Mouse (Mus musculus) liver, postnatal 0 days (tissue): Measurements from ENCODE around the gene Tcam1. TPM values are rescaled to one million over a fixed set of nuclear protein-coding genes. Genes with fewer than 3 reads are reported as not detected.

Source experiments
- ATAC-seq: fragments of 200-750 bp; cut with Nextera tagmentation; 2 replicates; pipeline ENCODE4 v1.8.0; 2017; ENCODE audit warnings: mild to moderate bottlenecking, moderate library complexity
- DNase-seq: peaks from one replicate; pipeline ENCODE4 v3.0.0-alpha.2; 2016
- H3K27ac ChIP-seq: fragments of 300-500 bp; sonication (generic); 2 replicates; pipeline ENCODE4 v1.5.1; 2014; ENCODE audit warnings: antibody characterized with exemption, moderate library complexity, mild to moderate bottlenecking, low read depth
- H3K27me3 ChIP-seq: fragments of 300-500 bp; sonication (generic); 2 replicates; pipeline ENCODE4 v1.6.1; 2014; ENCODE audit warnings: low read length, control low read depth, mixed read lengths; ENCODE audit not compliant: insufficient read depth
- H3K36me3 ChIP-seq: fragments of 300-500 bp; sonication (generic); replicated peaks from 2 replicates; pipeline ENCODE4 v1.6.1; 2014; ENCODE audit warnings: mild to moderate bottlenecking, control low read depth, low read length, moderate library complexity, mixed read lengths; ENCODE audit not compliant: insufficient read depth
- H3K4me1 ChIP-seq: fragments of 300-500 bp; sonication (generic); 2 replicates; pipeline ENCODE4 v1.6.1; 2014; ENCODE audit warnings: antibody characterized with exemption, mild to moderate bottlenecking, control low read depth; ENCODE audit not compliant: insufficient read depth
- H3K4me2 ChIP-seq: fragments of 300-500 bp; sonication (generic); 2 replicates; pipeline ENCODE4 v1.6.1; 2014; ENCODE audit warnings: low read depth, mild to moderate bottlenecking, low read length, moderate library complexity, mixed read lengths
- H3K4me3 ChIP-seq: fragments of 300-500 bp; sonication (generic); 2 replicates; pipeline ENCODE4 v1.5.1; 2014; ENCODE audit warnings: low read depth, low read length
- H3K9ac ChIP-seq: fragments of 300-500 bp; sonication (generic); replicated peaks from 2 replicates; pipeline ENCODE4 v1.6.1; 2014; ENCODE audit warnings: mild to moderate bottlenecking, moderate library complexity
- H3K9me3 ChIP-seq: fragments of 300-500 bp; sonication (generic); 2 replicates; pipeline ENCODE4 v1.6.1; 2016; ENCODE audit warnings: mild to moderate bottlenecking, control low read depth, low read length, mixed read lengths
- CTCF ChIP-seq: sonication (generic); IDR thresholded peaks from 2 replicates; pipeline ENCODE4 v1.5.1; 2016; ENCODE audit warnings: antibody characterized with exemption, low read depth
- EP300 ChIP-seq: IDR thresholded peaks from 2 replicates; pipeline ENCODE4 v1.6.1; 2016; ENCODE audit warnings: antibody characterized with exemption, low read depth, mild to moderate bottlenecking
- WGBS: fragments of 180-500 bp; shearing (Covaris S2); extraction: QIAGEN DNeasy Blood & Tissue Kit; methylation state at CpG from one replicate; pipeline ENCODE4 v1.1.7; 2014; ENCODE audit not compliant: insufficient replicate concordance; 5-methylcytosine and 5-hydroxymethylcytosine counted together
- polyA plus RNA-seq: library from polyadenylated mRNA; unstranded; fragments of >200 nt; fragmentation: Nextera tagmentation; extraction: Ambion mirVana; gene quantifications from 2 replicates; pipeline ENCODE4 v1.2.1, GENCODE M21; 2015

Tcam1 gene
- polyA plus RNA-seq, 1 experiment from 2014 or later = 0.07 TPM

DNA sequence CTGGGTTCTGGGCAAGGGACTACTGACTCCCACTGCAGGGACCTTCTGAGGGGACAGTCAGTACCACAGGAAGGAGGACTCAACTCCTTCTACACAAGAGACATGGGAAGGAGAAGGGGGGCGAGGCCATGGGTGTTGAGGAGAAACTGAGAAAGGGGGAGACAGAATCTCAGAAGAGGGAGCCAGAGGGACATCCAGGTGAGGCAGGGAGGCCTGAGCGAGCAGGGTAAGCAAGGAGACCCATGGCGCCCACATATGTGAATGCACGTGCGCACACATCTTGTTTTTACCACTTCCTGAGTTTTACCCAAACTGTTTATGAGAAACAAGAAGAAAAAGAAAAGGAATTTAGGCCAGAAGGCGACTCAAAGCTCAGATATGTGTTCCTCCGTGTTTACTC is 41.3 kb downstream of the Tcam1 start:
- H3K36me3 ChIP-seq = no peaks in the 10 kb centered on the region
- H3K27ac ChIP-seq = no peak overlapping the region
- H3K4me2 ChIP-seq = no peak overlapping the region
- TF ChIP-seq EP300 (no peak), CTCF (no peak)
- DNase-seq = no peak
- no peak for ATAC-seq
- no peaks in the 10 kb centered on the region for H3K27me3 ChIP-seq
- no peak overlapping the region for H3K9ac ChIP-seq
- no peak overlapping the region for H3K4me3 ChIP-seq
- H3K9me3 ChIP-seq = no peaks in the 10 kb centered on the region
- 56% methylated on average over 7 of the region's 7 CpGs for WGBS
- H3K4me1 ChIP-seq = peaks cover 16% of the 10 kb centered on the region

DNA sequence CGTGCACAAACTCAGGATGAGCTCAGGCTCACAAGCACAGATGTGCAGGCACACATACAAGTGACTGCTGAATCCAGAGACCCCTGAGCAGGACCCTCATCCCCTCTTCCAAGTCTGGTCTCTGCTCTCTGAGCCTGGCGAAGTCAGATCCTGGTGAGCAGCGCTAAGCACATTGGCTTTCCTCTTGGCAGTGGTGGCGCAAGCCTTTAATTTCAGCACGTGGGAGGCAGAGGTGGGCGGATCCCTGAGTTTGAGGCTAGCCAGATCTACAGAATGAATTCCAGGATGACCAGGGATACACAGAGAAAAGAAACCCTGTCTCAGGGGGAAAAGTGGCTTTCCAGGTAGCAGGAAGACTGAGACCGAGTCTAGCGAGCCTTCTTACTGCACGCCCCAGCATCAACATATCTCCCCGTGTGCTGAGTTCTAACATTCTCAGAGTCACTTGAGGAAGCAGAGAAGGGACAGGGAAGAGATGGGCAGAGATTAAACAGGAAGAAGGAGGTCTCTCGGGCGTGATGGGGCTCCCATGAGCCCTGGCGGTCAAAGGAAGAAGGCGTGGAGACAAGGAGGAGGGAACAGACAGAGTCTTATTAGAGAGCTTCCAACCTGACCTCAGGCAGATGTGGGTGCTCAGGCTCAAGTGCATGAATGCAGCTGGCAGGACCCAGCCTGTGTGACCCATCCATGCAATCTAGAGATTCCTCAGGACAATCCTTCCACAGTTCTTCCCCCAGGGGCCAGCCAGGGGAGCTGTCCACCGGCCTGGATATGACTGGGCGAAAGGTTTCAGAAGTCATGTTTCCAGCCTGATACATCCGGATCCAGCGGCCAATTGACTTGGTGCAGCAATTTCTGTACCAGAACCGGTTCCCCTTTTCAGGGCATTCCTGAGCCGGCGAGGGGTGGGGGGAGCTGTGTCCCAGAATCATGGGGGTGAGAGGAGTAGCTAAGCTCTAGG is 42.2 kb downstream of the Tcam1 start:
- ATAC-seq (peak; percentile 40; the same call in 1 of the 2 replicates), DNase-seq (no peak)
- Histone ChIP-seq H3K4me1 (peaks cover 13% of the 10 kb centered on the region), H3K4me3 (no peak overlapping the region), H3K9me3 (no peaks in the 10 kb centered on the region), H3K36me3 (no peaks in the 10 kb centered on the region), H3K27ac (peak overlapping the region; percentile 42), H3K27me3 (no peaks in the 10 kb centered on the region), H3K9ac (0 out of 2 replicates have a peak overlapping the region, but pooled peaks have one; percentile 13), H3K4me2 (peak overlapping the region; percentile 32; the same call in 1 of the 2 replicates)
- 42% methylated on average over 21 of the region's 21 CpGs for WGBS
- TF ChIP-seq EP300 (no peak), CTCF (peak; percentile 16; the same call in 1 of the 2 replicates)

DNA sequence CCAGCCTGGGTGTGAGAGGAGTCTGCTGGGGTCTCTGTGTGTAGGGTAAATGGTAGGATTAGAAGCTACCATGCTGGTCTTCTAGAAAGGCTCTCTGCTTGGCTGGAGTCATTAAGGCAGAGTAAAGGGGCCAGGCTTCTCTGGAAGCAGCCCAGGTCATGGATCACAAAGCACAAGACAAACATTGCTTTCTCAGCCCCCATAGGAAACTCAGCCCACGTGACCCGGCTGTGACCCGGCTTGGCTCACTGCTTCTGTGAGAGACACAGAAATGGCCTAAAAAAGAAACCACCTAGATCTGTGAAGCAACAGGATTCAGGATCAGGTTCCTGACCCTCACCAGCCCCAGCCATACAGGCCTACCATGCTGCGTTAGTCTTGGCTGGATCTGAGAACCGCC is 48.4 kb downstream of the Tcam1 start:
- Histone ChIP-seq H3K4me1 (peaks cover 14% of the 10 kb centered on the region), H3K4me3 (no peak overlapping the region), H3K4me2 (no peak overlapping the region), H3K9me3 (no peaks in the 10 kb centered on the region), H3K36me3 (no peaks in the 10 kb centered on the region), H3K9ac (no peak overlapping the region), H3K27ac (peak overlapping the region; percentile 69), H3K27me3 (no peaks in the 10 kb centered on the region)
- ATAC-seq (peak; percentile 38), DNase-seq (no peak)
- WGBS = 53% methylated on average over 5 of the region's 5 CpGs
- TF ChIP-seq CTCF (no peak), EP300 (no peak)

DNA sequence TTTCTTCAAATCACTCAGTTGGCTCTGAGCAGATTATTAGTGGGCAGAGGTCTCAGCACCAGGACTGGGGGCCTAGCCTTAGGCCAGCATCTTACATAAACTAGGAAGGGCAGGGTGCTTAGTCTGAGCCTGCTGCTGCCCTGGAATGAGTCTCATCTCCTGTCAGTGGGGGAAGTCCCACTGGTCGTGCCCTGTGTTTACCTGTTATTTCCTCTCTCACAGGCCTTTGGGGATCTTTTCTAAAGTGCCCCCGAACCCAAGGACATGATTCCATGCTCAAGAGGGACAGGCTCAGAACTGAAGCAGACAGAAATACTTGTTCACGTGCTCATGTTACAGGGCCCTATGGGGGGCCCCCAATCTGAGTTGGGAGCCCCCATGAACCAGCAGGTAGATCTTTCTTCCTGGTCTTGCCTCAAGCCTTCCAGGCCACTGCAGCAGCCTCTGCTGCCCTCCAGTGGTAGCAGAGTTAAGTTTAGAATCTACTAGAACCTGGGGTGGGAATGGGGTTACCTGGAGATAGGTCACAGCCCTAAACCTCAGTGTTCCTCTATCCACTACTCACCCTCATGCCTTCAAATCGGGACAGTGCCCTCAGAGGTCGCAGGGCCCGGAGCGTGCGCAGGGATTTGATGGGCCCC is 49.2 kb downstream of the Tcam1 start:
- H3K4me1 ChIP-seq = peaks cover 14% of the 10 kb centered on the region
- no peaks in the 10 kb centered on the region for H3K9me3 ChIP-seq
- ATAC-seq = peak; percentile 53; the same call in 1 of the 2 replicates
- no peak overlapping the region for H3K4me3 ChIP-seq
- WGBS = 60% methylated on average over 8 of the region's 8 CpGs
- no peak overlapping the region for H3K4me2 ChIP-seq
- H3K9ac ChIP-seq = no peak overlapping the region
- H3K27me3 ChIP-seq = no peaks in the 10 kb centered on the region
- H3K27ac ChIP-seq = peak overlapping the region; percentile 69
- peak; percentile 77 for DNase-seq
- H3K36me3 ChIP-seq = no peaks in the 10 kb centered on the region
- TF ChIP-seq CTCF (peak; percentile 85), EP300 (no peak)

DNA sequence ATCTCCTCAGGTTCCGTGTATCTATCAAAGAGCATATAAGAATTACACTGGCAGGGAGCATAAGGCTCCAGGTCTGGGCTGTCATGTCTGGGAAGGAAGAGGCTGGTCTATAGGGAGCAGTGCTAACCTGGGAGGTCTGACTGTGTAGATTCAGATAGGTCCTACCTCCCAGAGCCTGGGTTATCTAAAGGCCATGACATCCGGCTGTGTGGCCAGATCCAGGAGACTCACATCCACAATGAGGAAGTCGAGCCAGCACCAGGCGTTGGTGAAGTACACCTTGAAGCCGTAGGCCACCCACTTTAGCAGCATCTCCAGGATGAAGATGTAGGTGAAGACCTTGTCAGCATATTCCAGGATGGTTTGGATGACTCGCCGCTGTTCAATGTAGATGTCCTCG is 50.0 kb downstream of the Tcam1 start:
- no peak overlapping the region for H3K4me2 ChIP-seq
- H3K9me3 ChIP-seq = no peaks in the 10 kb centered on the region
- no peak overlapping the region for H3K27ac ChIP-seq
- no peak overlapping the region for H3K4me3 ChIP-seq
- ATAC-seq = no peak
- H3K36me3 ChIP-seq = no peaks in the 10 kb centered on the region
- H3K9ac ChIP-seq = no peak overlapping the region
- WGBS = 73% methylated on average over 8 of the region's 8 CpGs
- peaks cover 14% of the 10 kb centered on the region for H3K4me1 ChIP-seq
- no peaks in the 10 kb centered on the region for H3K27me3 ChIP-seq
- TF ChIP-seq CTCF (no peak), EP300 (no peak)
- no peak for DNase-seq

DNA sequence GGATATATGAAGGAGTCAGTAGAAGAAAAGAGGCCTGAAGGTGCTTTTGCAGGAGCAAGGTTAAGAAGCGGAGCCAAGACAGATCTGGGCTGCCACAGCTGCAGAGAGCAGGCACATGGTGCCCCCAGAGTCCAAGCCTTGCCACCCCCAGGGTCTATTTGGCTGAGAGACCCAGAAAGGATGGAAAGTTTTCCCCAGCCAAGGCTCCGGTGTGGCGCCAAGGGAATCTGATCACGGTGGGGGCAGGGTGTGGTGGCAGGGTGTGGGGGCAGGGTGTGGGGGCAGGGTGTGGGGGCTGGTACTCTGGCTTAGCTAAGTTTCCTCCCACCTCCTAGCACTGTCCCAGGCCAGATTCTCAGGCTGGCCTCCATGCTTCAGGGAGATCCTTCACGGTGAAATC is 52.0 kb downstream of the Tcam1 start:
- Histone ChIP-seq H3K27me3 (no peaks in the 10 kb centered on the region), H3K36me3 (no peaks in the 10 kb centered on the region), H3K9me3 (no peaks in the 10 kb centered on the region), H3K27ac (no peak overlapping the region), H3K4me3 (no peak overlapping the region), H3K4me1 (peaks cover 14% of the 10 kb centered on the region), H3K9ac (no peak overlapping the region), H3K4me2 (no peak overlapping the region)
- DNase-seq (no peak), ATAC-seq (no peak)
- WGBS = 55% methylated on average over 5 of the region's 5 CpGs
- TF ChIP-seq CTCF (no peak), EP300 (no peak)
